ENCODE assay signal across 22 mouse cellular contexts in the genomic region with DNA sequence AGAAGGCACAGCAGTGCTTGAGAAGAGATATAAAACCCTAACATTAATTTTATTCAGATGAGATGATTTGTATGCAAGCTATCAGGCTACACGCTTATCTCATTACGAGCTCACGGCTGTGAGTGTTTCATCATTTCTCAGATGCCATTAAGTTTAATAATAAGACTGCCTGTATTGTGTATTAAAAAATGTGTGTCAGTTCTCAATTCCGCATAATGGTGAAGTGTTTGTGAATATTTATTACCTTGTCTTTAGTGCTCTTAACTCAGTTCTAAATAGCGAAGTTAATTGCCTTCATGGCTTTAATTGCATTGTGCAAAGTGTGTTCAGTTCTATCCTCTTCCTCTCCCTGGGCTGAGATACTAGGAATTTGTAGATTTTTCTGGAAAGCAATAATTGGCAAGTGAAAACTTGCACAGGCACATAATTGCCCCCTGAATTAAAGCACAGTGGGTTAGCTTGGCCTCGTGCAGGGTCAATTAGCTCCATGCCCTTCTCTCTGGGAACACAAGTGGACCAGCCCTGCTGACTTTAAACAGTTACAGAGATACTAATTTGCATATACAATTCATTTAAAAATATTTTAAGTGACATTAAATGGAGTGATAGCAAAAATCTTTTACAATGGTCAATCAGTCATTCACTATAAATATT.
DNase-seq lines count a peak whose midpoint lies in the region; ATAC-seq lines count a peak whose summit lies in the region.
"Had no signal": no experiment of that assay in that cellular context is flagged by ENCODE, and none has a peak within 500 bp of the region (broad histone marks: within the 10 kb centered on the region; RNA-seq: fewer than 3 reads in every experiment).

No protein-coding gene starts in this region.

- H3K4me1 ChIP-seq in neural tube, embryonic 11.5 days (ENCODE audit: control insufficient read depth, insufficient read depth, low read length), result no peaks in the 10 kb centered on the region
- no peaks in the 10 kb centered on the region for H3K4me1 ChIP-seq in hindbrain, embryonic 12.5 days
- no peaks in the 10 kb centered on the region for H3K4me1 ChIP-seq in midbrain, embryonic 14.5 days (ENCODE audit: control insufficient read depth, insufficient read depth, low read length)
- H3K4me1 ChIP-seq: embryonic facial prominence, embryonic 12.5 days; limb, embryonic 12.5 days; liver, embryonic 13.5 days had no signal

- H3K27ac ChIP-seq in neural tube, embryonic 11.5 days (ENCODE audit: low read depth, low read length), result no peak overlapping the region
- no peak overlapping the region for H3K27ac ChIP-seq in hindbrain, embryonic 12.5 days
- no peak overlapping the region for H3K27ac ChIP-seq in midbrain, embryonic 14.5 days (replicated peaks; ENCODE audit: low read depth, low read length)
- H3K27ac ChIP-seq: embryonic facial prominence, embryonic 12.5 days; gastrocnemius, adult 2 months; limb, embryonic 12.5 days; liver, embryonic 13.5 days had no signal

- no peak overlapping the region for H3K9ac ChIP-seq in neural tube, embryonic 11.5 days (ENCODE audit: low read length)
- no peak overlapping the region for H3K9ac ChIP-seq in hindbrain, embryonic 12.5 days
- H3K9ac ChIP-seq in midbrain, embryonic 14.5 days (replicated peaks; ENCODE audit: low read length), result no peak overlapping the region
- H3K9ac ChIP-seq: embryonic facial prominence, embryonic 12.5 days; limb, embryonic 12.5 days; liver, embryonic 13.5 days had no signal

- DNase-seq in neural tube, embryonic 11.5 days (ENCODE audit: low spot score), result no peak
- DNase-seq in neural tube, embryonic 10.5 days (ENCODE audit: extremely low spot score, low spot score), result no peak
- DNase-seq in midbrain, embryonic 14.5 days, result peak; percentile 29
- peak; percentile 35 for DNase-seq in retina, postnatal 1 day
- DNase-seq in ovary, adult 18-20 months (ENCODE audit: low spot score), result no peak
- DNase-seq in thymus, postnatal 36 days, result no peak
- DNase-seq in cerebellum, adult 11-12 months, result no peak
- DNase-seq: cerebellum, postnatal 14 days; gastrocnemius, adult 2 months; heart, adult 11 months; heart, postnatal 4 days; kidney, adult 11 months; kidney, postnatal 14 days; layer of hippocampus, adult 9-11 months; liver, embryonic 13.5 days; right cerebral cortex, postnatal 4 days; thymus, postnatal 25 days had no signal

- 60% methylated on average over 6 of the region's 6 CpGs for WGBS in neural tube, embryonic 11.5 days
- 44% methylated on average over 6 of the region's 6 CpGs for WGBS in hindbrain, embryonic 12.5 days
- 49% methylated on average over 6 of the region's 6 CpGs for whole genome bisulfite sequencing in midbrain, embryonic 14.5 days

- H3K4me2 ChIP-seq in neural tube, embryonic 11.5 days (ENCODE audit: low read depth), result no peak overlapping the region
- H3K4me2 ChIP-seq in hindbrain, embryonic 12.5 days (replicated peaks), result no peak overlapping the region
- H3K4me2 ChIP-seq in midbrain, embryonic 14.5 days (ENCODE audit: low read length), result no peak overlapping the region
- H3K4me2 ChIP-seq: embryonic facial prominence, embryonic 12.5 days; limb, embryonic 12.5 days; liver, embryonic 13.5 days had no signal

- H3K27me3 ChIP-seq in neural tube, embryonic 11.5 days (ENCODE audit: control insufficient read depth, insufficient read depth, low read length), result no peaks in the 10 kb centered on the region
- no peaks in the 10 kb centered on the region for H3K27me3 ChIP-seq in hindbrain, embryonic 12.5 days
- H3K27me3 ChIP-seq in midbrain, embryonic 14.5 days (ENCODE audit: control insufficient read depth, insufficient read depth, low read length), result no peaks in the 10 kb centered on the region
- H3K27me3 ChIP-seq: embryonic facial prominence, embryonic 12.5 days; limb, embryonic 12.5 days; liver, embryonic 13.5 days had no signal

- no peak overlapping the region for H3K4me3 ChIP-seq in neural tube, embryonic 11.5 days (ENCODE audit: low read depth, low read length)
- H3K4me3 ChIP-seq in hindbrain, embryonic 12.5 days, result no peak overlapping the region
- no peak overlapping the region for H3K4me3 ChIP-seq in midbrain, embryonic 14.5 days (replicated peaks; ENCODE audit: low read depth, low read length)
- H3K4me3 ChIP-seq: embryonic facial prominence, embryonic 12.5 days; gastrocnemius, adult 2 months; limb, embryonic 12.5 days; liver, embryonic 13.5 days; myocyte had no signal

- ATAC-seq in neural tube, embryonic 11.5 days (ENCODE audit: insufficient read depth, low FRiP score, low TSS enrichment), result peak; percentile 67; the same call in 1 of the 2 replicates
- ATAC-seq in hindbrain, embryonic 12.5 days (ENCODE audit: low FRiP score), result peak; percentile 85
- no peak for ATAC-seq in midbrain, embryonic 14.5 days (ENCODE audit: low FRiP score, low TSS enrichment)
- ATAC-seq: lung, postnatal 0 days had no signal

- H3K9me3 ChIP-seq in neural tube, embryonic 11.5 days (ENCODE audit: control insufficient read depth, low read length), result no peaks in the 10 kb centered on the region
- H3K9me3 ChIP-seq in hindbrain, embryonic 12.5 days (replicated peaks), result no peaks in the 10 kb centered on the region
- no peaks in the 10 kb centered on the region for H3K9me3 ChIP-seq in midbrain, embryonic 14.5 days (ENCODE audit: control insufficient read depth, low read length)
- H3K9me3 ChIP-seq: embryonic facial prominence, embryonic 12.5 days; limb, embryonic 12.5 days; liver, embryonic 13.5 days had no signal

- H3K36me3 ChIP-seq in neural tube, embryonic 11.5 days (ENCODE audit: control insufficient read depth, insufficient read depth, low read length), result no peaks in the 10 kb centered on the region
- no peaks in the 10 kb centered on the region for H3K36me3 ChIP-seq in hindbrain, embryonic 12.5 days
- H3K36me3 ChIP-seq in midbrain, embryonic 14.5 days (ENCODE audit: control insufficient read depth, insufficient read depth, low read length), result no peaks in the 10 kb centered on the region
- H3K36me3 ChIP-seq: embryonic facial prominence, embryonic 12.5 days; limb, embryonic 12.5 days; liver, embryonic 13.5 days had no signal

Comparison
In these comparisons a context has a peak if more than half of its experiments do, and no peak if none do; other contexts are left out.
1. DNase-seq: peak in midbrain, embryonic 14.5 days (single experiment) and retina, postnatal 1 day (single experiment); none in neural tube, embryonic 11.5 days (single experiment), neural tube, embryonic 10.5 days (single experiment), ovary, adult 18-20 months (single experiment), thymus, postnatal 36 days (0 of 2) and cerebellum, adult 11-12 months (single experiment).